Mouse (Mus musculus) intestine, embryonic 14.5 days (tissue): Measurements from ENCODE around the gene Tat. TPM values are rescaled to one million over a fixed set of nuclear protein-coding genes. Genes with fewer than 3 reads are reported as not detected.

Experiments used
- ATAC-seq: fragments of 200-750 bp; cut with Nextera tagmentation; replicated peaks from 2 replicates; pipeline ENCODE4 v1.8.0; 2017; ENCODE audit warnings: low read depth, moderate number of reproducible peaks, moderate TSS enrichment, moderate library complexity; ENCODE audit not compliant: low FRiP score, low TSS enrichment
- DNase-seq: peaks from one replicate; pipeline ENCODE4 v3.0.0-alpha.2; 2018; ENCODE audit warnings: low spot score
- H3K27ac ChIP-seq: fragments of 300-500 bp; sonication (generic); 2 replicates; pipeline ENCODE4 v1.5.1; 2014; ENCODE audit warnings: low read depth, mild to moderate bottlenecking, control low read depth
- H3K27me3 ChIP-seq: fragments of 300-500 bp; sonication (generic); replicated peaks from 2 replicates; pipeline ENCODE4 v1.6.1; 2014; ENCODE audit warnings: low read length, control low read depth; ENCODE audit not compliant: control insufficient read depth, insufficient read depth
- H3K36me3 ChIP-seq: fragments of 300-500 bp; sonication (generic); 2 replicates; pipeline ENCODE4 v1.6.1; 2014; ENCODE audit warnings: low read length, control low read depth; ENCODE audit not compliant: control insufficient read depth, insufficient read depth
- H3K4me1 ChIP-seq: fragments of 300-500 bp; sonication (generic); replicated peaks from 2 replicates; pipeline ENCODE4 v1.6.1; 2014; ENCODE audit warnings: low read length, control low read depth, mixed read lengths; ENCODE audit not compliant: control insufficient read depth, insufficient read depth
- H3K4me2 ChIP-seq: fragments of 300-500 bp; sonication (generic); 2 replicates; pipeline ENCODE4 v1.6.1; 2014; ENCODE audit warnings: low read length
- H3K4me3 ChIP-seq: fragments of 300-500 bp; sonication (generic); 2 replicates; pipeline ENCODE4 v1.5.1; 2014; ENCODE audit warnings: low read depth, low read length, control low read depth, mixed read lengths
- H3K9ac ChIP-seq: fragments of 300-500 bp; sonication (generic); 2 replicates; pipeline ENCODE4 v1.6.1; 2014; ENCODE audit warnings: mild to moderate bottlenecking, low read length
- H3K9me3 ChIP-seq: fragments of 300-500 bp; sonication (generic); 2 replicates; pipeline ENCODE4 v1.6.1; 2016; ENCODE audit warnings: low read length, control low read depth; ENCODE audit not compliant: control insufficient read depth
- WGBS: fragments of 180-500 bp; shearing (Covaris S2); extraction: QIAGEN DNeasy Blood & Tissue Kit; methylation state at CpG from one replicate; pipeline ENCODE4 v1.1.7; 2014; 5-methylcytosine and 5-hydroxymethylcytosine counted together
- polyA plus RNA-seq: library from polyadenylated mRNA; unstranded; fragments of >200 nt; fragmentation: Nextera tagmentation; extraction: Ambion mirVana; gene quantifications from 2 replicates; pipeline ENCODE4 v1.2.1, GENCODE M21; 2014

Gene Tat
- polyA plus RNA-seq, 1 experiment from 2014 or later = not detected

DNA sequence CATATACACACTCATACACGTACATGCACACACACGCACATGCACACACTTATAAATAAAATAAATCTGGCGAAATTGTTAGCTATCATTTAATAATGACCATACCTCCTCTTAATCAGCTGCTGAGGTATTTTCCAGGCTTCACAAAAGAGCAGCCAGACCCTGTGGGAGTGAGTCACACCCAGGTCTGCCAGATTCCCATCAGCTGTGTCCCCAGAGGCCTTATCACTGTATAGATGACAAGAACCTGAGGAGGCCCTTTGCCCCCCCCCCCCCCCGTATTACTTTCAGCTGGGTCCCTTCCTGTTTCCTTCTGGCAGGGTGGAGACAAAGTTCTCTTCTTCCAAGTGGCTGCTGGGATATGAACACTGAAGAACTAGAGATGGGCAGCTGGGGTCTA is 50.3 kb downstream of the Tat start:
- DNase-seq = no peak
- H3K36me3 ChIP-seq = no peaks in the 10 kb centered on the region
- H3K4me3 ChIP-seq = no peak overlapping the region
- H3K9me3 ChIP-seq = no peaks in the 10 kb centered on the region
- H3K9ac ChIP-seq = no peak overlapping the region
- H3K27me3 ChIP-seq = no peaks in the 10 kb centered on the region
- ATAC-seq = no peak
- no peaks in the 10 kb centered on the region for H3K4me1 ChIP-seq
- 80% methylated on average over 4 of the region's 4 CpGs for WGBS
- H3K4me2 ChIP-seq = no peak overlapping the region
- H3K27ac ChIP-seq = no peak overlapping the region

Other genes starting within 250 kb of the Tat start
- gene Ap1g1, start 211.9 kb upstream of the Tat start, polyA plus RNA-seq = 34.5 and 37.6 TPM in 2 replicates
- gene Phlpp2, start 121.9 kb upstream of the Tat start, polyA plus RNA-seq = 4.2 and 4.7 TPM in 2 replicates
- gene Marveld3, start 28.2 kb upstream of the Tat start, polyA plus RNA-seq = 2.3 and 3.6 TPM in 2 replicates
- gene Chst4, start 49.3 kb downstream of the Tat start, polyA plus RNA-seq = 0.83 and 1.8 TPM in 2 replicates
- gene Zfp612, start 89.3 kb downstream of the Tat start, polyA plus RNA-seq = 6.4 and 7.1 TPM in 2 replicates
- gene Gm21964, start 110.8 kb downstream of the Tat start, polyA plus RNA-seq = not detected in 2 replicates
- not detected in 2 replicates for gene Gm17720, start 112.3 kb downstream of the Tat start, polyA plus RNA-seq
- 0.12 and 0.28 TPM in 2 replicates for gene Calb2, start 177.8 kb downstream of the Tat start, polyA plus RNA-seq
- gene Cmtr2, start 225.2 kb downstream of the Tat start, polyA plus RNA-seq = 9.4 and 10.8 TPM in 2 replicates